Mouse (Mus musculus) hindbrain, embryonic 16.5 days (tissue): ENCODE data around the gene Icam2. TPM values are rescaled to one million over a fixed set of nuclear protein-coding genes. Genes with fewer than 3 reads are reported as not detected.

Experiments used
- ATAC-seq: fragments of 200-750 bp; cut with Nextera tagmentation; 2 replicates; pipeline ENCODE4 v1.8.0; 2017; ENCODE audit warnings: moderate TSS enrichment, moderate library complexity
- H3K27ac ChIP-seq: fragments of 300-500 bp; sonication (generic); 2 replicates; pipeline ENCODE4 v1.5.1; 2014; ENCODE audit warnings: low read depth, mild to moderate bottlenecking, control low read depth, low read length, moderate library complexity
- H3K27me3 ChIP-seq: fragments of 300-500 bp; sonication (generic); replicated peaks from 2 replicates; pipeline ENCODE4 v1.6.1; 2014; ENCODE audit warnings: low read length; ENCODE audit not compliant: control insufficient read depth, insufficient read depth
- H3K36me3 ChIP-seq: fragments of 300-500 bp; sonication (generic); 2 replicates; pipeline ENCODE4 v1.6.1; 2014; ENCODE audit warnings: mild to moderate bottlenecking, low read length, moderate library complexity, mixed read lengths; ENCODE audit not compliant: control insufficient read depth, insufficient read depth
- H3K4me1 ChIP-seq: fragments of 300-500 bp; sonication (generic); 2 replicates; pipeline ENCODE4 v1.6.1; 2014; ENCODE audit warnings: low read depth, low read length; ENCODE audit not compliant: control insufficient read depth, insufficient read depth
- H3K4me2 ChIP-seq: fragments of 300-500 bp; sonication (generic); 2 replicates; pipeline ENCODE4 v1.6.1; 2014; ENCODE audit warnings: mild to moderate bottlenecking, low read length, control low read depth, moderate library complexity
- H3K4me3 ChIP-seq: fragments of 300-500 bp; sonication (generic); 2 replicates; pipeline ENCODE4 v1.5.1; 2014; ENCODE audit warnings: mild to moderate bottlenecking, low read length, control low read depth, moderate library complexity
- H3K9ac ChIP-seq: fragments of 300-500 bp; sonication (generic); 2 replicates; pipeline ENCODE4 v1.6.1; 2014; ENCODE audit warnings: low read depth, mild to moderate bottlenecking, control low read depth, low read length, moderate library complexity
- H3K9me3 ChIP-seq: fragments of 300-500 bp; sonication (generic); 2 replicates; pipeline ENCODE4 v1.6.1; 2014; ENCODE audit warnings: mild to moderate bottlenecking, low read length, moderate library complexity; ENCODE audit not compliant: control insufficient read depth
- WGBS: fragments of 180-500 bp; shearing (Covaris S2); extraction: QIAGEN DNeasy Blood & Tissue Kit; methylation state at CpG from one replicate; pipeline ENCODE4 v1.1.7; 2014; 5-methylcytosine and 5-hydroxymethylcytosine counted together
- polyA plus RNA-seq: library from polyadenylated mRNA; unstranded; fragments of >200 nt; fragmentation: Nextera tagmentation; extraction: Ambion mirVana; gene quantifications from 2 replicates; pipeline ENCODE4 v1.2.1, GENCODE M21; 2015

The Icam2 gene
- polyA plus RNA-seq, 1 experiment from 2014 or later: 15.1 TPM

DNA sequence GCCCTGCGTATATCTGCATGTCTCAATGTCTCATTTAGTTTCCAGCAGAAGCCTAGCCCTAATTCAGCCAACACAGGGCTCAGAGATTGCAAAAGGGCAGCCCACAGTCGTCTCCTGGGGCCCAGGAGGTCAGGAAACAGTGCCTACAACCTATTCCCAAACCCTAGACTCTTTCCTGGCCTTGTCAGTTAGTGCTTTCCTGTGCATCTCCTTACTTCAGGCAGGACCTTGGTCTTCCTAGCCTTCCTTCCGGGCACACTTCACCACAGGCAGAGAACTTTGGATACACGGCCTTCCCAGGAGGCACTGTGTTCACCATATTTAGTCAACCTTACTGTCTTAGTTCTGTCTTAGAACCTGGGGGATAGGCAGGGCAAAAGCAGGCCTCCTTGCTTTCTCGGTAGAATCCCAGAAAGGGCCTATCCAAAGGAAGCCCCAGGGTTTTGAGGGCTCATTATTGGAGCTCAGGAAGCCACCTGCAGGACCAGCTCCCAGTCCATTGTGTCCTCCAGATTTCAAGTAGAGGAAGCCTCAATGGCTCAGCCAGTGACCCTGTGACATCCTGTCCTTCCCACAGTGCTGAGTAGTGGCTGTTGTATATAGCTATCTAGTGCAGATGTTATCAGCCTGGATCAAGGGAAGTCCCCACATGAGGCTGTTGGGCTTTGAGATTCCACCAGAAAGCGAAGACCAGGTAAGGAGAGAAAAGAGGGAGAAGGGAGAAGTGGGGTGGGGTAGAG is 4.7 kb downstream of the Icam2 start:
- Histone ChIP-seq H3K27ac (no peak overlapping the region), H3K9ac (no peak overlapping the region), H3K27me3 (no peaks in the 10 kb centered on the region), H3K4me2 (no peak overlapping the region), H3K36me3 (no peaks in the 10 kb centered on the region), H3K4me1 (no peaks in the 10 kb centered on the region), H3K4me3 (no peak overlapping the region), H3K9me3 (no peaks in the 10 kb centered on the region)
- WGBS: 83% methylated on average over 6 of the region's 6 CpGs
- ATAC-seq: no peak

- Histone ChIP-seq H3K4me3 (no peak overlapping the region), H3K4me2 (no peak overlapping the region), H3K4me1 (no peaks in the 10 kb centered on the region), H3K27ac (no peak overlapping the region; the same call in 1 of the 2 replicates), H3K36me3 (no peaks in the 10 kb centered on the region), H3K27me3 (no peaks in the 10 kb centered on the region), H3K9me3 (no peaks in the 10 kb centered on the region), H3K9ac (no peak overlapping the region)
- 74% methylated on average over 5 of the region's 5 CpGs for whole genome bisulfite sequencing
- ATAC-seq: no peak
Measured at GRCm38 (mm10) chr11:106382424-106382823, 5.5 kb downstream of the Icam2 start.

GRCm38 (mm10) chr11:106381883-106382282 is 6.0 kb downstream of the Icam2 start:
- H3K9me3 ChIP-seq: no peaks in the 10 kb centered on the region
- no peak for ATAC-seq
- H3K27ac ChIP-seq: no peak overlapping the region; the same call in 1 of the 2 replicates
- 85% methylated on average over 7 of the region's 7 CpGs for WGBS
- H3K36me3 ChIP-seq: no peaks in the 10 kb centered on the region
- H3K27me3 ChIP-seq: no peaks in the 10 kb centered on the region
- H3K4me3 ChIP-seq: no peak overlapping the region
- no peak overlapping the region for H3K9ac ChIP-seq
- no peak overlapping the region for H3K4me2 ChIP-seq
- no peaks in the 10 kb centered on the region for H3K4me1 ChIP-seq

DNA sequence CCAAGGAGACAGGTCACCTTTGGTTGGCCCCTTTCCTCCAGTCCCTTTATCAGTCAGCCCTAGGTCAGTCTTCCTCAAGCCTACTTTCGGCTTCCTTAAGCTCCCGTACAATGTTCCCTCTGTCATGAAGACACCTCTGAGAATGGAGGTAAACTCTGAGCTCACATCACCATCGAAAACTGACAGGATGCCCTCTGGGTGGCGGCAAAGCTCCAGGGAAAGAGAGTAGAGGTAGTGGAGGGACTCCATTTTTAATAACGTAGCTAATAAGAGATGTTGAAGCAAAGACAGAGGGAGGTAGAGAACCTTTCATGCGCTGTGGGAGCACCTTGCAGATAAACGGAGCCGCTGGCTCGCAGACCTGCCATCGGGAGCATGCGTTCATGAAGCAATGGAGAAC is 6.9 kb downstream of the Icam2 start:
- Histone ChIP-seq H3K4me3 (no peak overlapping the region), H3K4me2 (no peak overlapping the region), H3K4me1 (no peaks in the 10 kb centered on the region), H3K36me3 (no peaks in the 10 kb centered on the region), H3K9ac (no peak overlapping the region), H3K9me3 (no peaks in the 10 kb centered on the region), H3K27ac (no peak overlapping the region), H3K27me3 (no peaks in the 10 kb centered on the region)
- WGBS: 83% methylated on average over 11 of the region's 11 CpGs
- ATAC-seq: no peak

DNA sequence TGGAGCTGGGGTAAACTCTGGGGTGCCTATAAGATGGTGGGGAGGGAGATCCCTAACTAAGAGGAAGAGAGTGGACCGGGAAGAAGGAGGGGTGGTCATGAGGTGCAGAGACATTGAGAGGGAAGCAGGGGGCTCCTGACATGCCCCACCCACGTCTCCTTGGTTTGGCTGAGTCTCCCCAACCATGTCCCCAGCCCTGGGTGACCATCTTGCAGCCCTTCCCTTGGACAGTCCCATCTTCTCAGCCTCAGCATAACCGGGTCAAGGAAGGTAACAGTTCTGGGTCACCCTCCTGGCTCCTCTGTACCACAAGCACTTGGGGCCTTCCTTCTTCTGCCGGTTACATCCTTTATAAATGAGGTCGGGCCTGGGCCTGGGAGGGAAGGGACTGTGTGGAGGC is 12.9 kb downstream of the Icam2 start:
- Histone ChIP-seq H3K9ac (no peak overlapping the region), H3K27me3 (no peaks in the 10 kb centered on the region), H3K36me3 (no peaks in the 10 kb centered on the region), H3K4me1 (no peaks in the 10 kb centered on the region), H3K9me3 (no peaks in the 10 kb centered on the region), H3K4me2 (no peak overlapping the region), H3K4me3 (no peak overlapping the region), H3K27ac (no peak overlapping the region)
- no peak for ATAC-seq
- 81% methylated on average over 5 of the region's 5 CpGs for whole genome bisulfite sequencing

GRCm38 (mm10) chr11:106374559-106374958 is 13.3 kb downstream of the Icam2 start:
- Histone ChIP-seq H3K27me3 (no peaks in the 10 kb centered on the region), H3K4me1 (no peaks in the 10 kb centered on the region), H3K4me3 (no peak overlapping the region), H3K9me3 (no peaks in the 10 kb centered on the region), H3K36me3 (no peaks in the 10 kb centered on the region), H3K4me2 (no peak overlapping the region), H3K9ac (no peak overlapping the region), H3K27ac (no peak overlapping the region)
- no peak for ATAC-seq
- 52% methylated on average over 9 of the region's 9 CpGs for WGBS

GRCm38 (mm10) chr11:106373998-106374397 is 13.9 kb downstream of the Icam2 start:
- Histone ChIP-seq H3K36me3 (no peaks in the 10 kb centered on the region), H3K4me1 (no peaks in the 10 kb centered on the region), H3K4me3 (no peak overlapping the region), H3K9ac (no peak overlapping the region), H3K27ac (no peak overlapping the region), H3K4me2 (no peak overlapping the region), H3K9me3 (no peaks in the 10 kb centered on the region), H3K27me3 (no peaks in the 10 kb centered on the region)
- 70% methylated on average over 11 of the region's 11 CpGs for WGBS
- no peak for ATAC-seq

- 17% methylated on average over 3 of the region's 3 CpGs for WGBS
Measured at GRCm38 (mm10) chr11:106366316-106366715, 21.6 kb downstream of the Icam2 start.

DNA sequence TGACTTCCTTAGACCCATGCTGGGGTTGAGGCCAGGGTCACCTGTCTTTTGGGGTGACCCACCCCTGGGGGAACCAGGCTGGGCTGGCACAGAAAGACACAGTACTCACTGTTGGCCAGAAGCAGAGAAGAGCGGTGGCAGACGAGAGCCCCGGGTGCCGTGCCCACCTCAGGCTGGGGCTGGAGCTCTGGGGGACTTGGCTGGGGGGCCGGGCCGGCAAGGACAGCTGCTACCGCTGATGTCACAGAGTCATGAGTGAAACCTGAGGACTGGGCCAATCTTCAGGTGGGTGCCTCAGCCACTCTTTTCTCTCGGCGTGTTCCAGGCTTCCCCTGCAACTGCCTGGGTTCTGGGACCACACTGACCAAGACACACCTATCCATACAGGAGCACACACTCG is 22.5 kb downstream of the Icam2 start, which contains the start of gene Prr29:
Gene Prr29 (plus strand): TSS at position 107 of the 400 bp plus-strand sequence.
- Histone ChIP-seq H3K4me1 (peaks cover 5% of the 10 kb centered on the region; the same call in 1 of the 2 replicates), H3K36me3 (no peaks in the 10 kb centered on the region), H3K4me3 (no peak within 1 kb of the TSS), H3K4me2 (no peak within 1 kb of the TSS), H3K9ac (no peak within 1 kb of the TSS), H3K27ac (no peak within 1 kb of the TSS), H3K9me3 (no peaks in the 10 kb centered on the region), H3K27me3 (no peaks in the 10 kb centered on the region)
- WGBS: 64% methylated on average over 10 of the region's 10 CpGs
- ATAC-seq: no peak

More at GRCm38 (mm10) chr11:106366316-106366715, 21.6 kb downstream of the Icam2 start:
- no peak overlapping the region for H3K27ac ChIP-seq
- H3K4me3 ChIP-seq: no peak overlapping the region
- H3K27me3 ChIP-seq: no peaks in the 10 kb centered on the region
- no peak overlapping the region for H3K9ac ChIP-seq
- no peaks in the 10 kb centered on the region for H3K36me3 ChIP-seq
- no peak for ATAC-seq
- no peaks in the 10 kb centered on the region for H3K9me3 ChIP-seq
- H3K4me2 ChIP-seq: no peak overlapping the region
- peaks cover 5% of the 10 kb centered on the region; the same call in 1 of the 2 replicates for H3K4me1 ChIP-seq
